Mouse (Mus musculus): ENCODE data around the gene Rsg1. TPM values are rescaled to one million over a fixed set of nuclear protein-coding genes. Genes with fewer than 3 reads are reported as not detected.

Gene Rsg1
- polyA plus RNA-seq, 1 experiment: 0.81 TPM

GRCm38 (mm10) chr4:141273296-141273695, 59.5 kb downstream of the Rsg1 start:
- no peak for TF ChIP-seq POLR2A (IDR thresholded peaks at IDR 0.05; ENCODE audit: low read depth, low read length)
- TF ChIP-seq CTCF (IDR thresholded peaks at IDR 0.05; ENCODE audit: extremely low read depth, insufficient read length, insufficient replicate concordance, low read depth, low read length): peak; percentile 99
- H3K4me3 ChIP-seq (ENCODE audit: low read depth, low read length): peak overlapping the region; percentile 45
- no peaks in the 10 kb centered on the region for H3K27me3 ChIP-seq (ENCODE audit: control insufficient read depth, insufficient read depth, low read length)
- peaks cover 28% of the 10 kb centered on the region for H3K4me1 ChIP-seq (ENCODE audit: control insufficient read depth, insufficient read depth, insufficient read length, low read length)
- 17% methylated on average over 12 of the region's 12 CpGs for WGBS
- H3K36me3 ChIP-seq (ENCODE audit: control insufficient read depth, insufficient read depth, low read length): no peaks in the 10 kb centered on the region
- H3K27ac ChIP-seq (ENCODE audit: insufficient read depth, low read depth, low read length): peak overlapping the region; percentile 39

- WGBS: 81% methylated on average over 23 of the region's 23 CpGs
- no peak overlapping the region for H3K27ac ChIP-seq (ENCODE audit: insufficient read depth, low read depth, low read length)
- no peaks in the 10 kb centered on the region for H3K27me3 ChIP-seq (ENCODE audit: control insufficient read depth, insufficient read depth, low read length)
- TF ChIP-seq POLR2A (IDR thresholded peaks at IDR 0.05; ENCODE audit: low read depth, low read length) (no peak), CTCF (IDR thresholded peaks at IDR 0.05; ENCODE audit: extremely low read depth, insufficient read length, insufficient replicate concordance, low read depth, low read length) (no peak)
- H3K4me3 ChIP-seq (ENCODE audit: low read depth, low read length): no peak overlapping the region
- H3K36me3 ChIP-seq (ENCODE audit: control insufficient read depth, insufficient read depth, low read length): no peaks in the 10 kb centered on the region
- H3K4me1 ChIP-seq (ENCODE audit: control insufficient read depth, insufficient read depth, insufficient read length, low read length): peaks cover 36% of the 10 kb centered on the region
Measured at GRCm38 (mm10) chr4:141274485-141275341, 61.0 kb downstream of the Rsg1 start.

Other genes with a start within 250 kb of the Rsg1 start
- 63.0 and 76.6 TPM in 2 replicates for gene Atp13a2, start 227.1 kb upstream of the Rsg1 start, polyA plus RNA-seq (2012; rRNA removed)
- gene Mfap2, start 203.5 kb upstream of the Rsg1 start, polyA plus RNA-seq (2012; rRNA removed): 8.8 and 13.7 TPM in 2 replicates
- 4.7 and 7.3 TPM in 2 replicates for gene Crocc, start 153.4 kb upstream of the Rsg1 start, polyA plus RNA-seq (2012; rRNA removed)
- 28.2 and 68.9 TPM in 2 replicates for gene Necap2, start 135.6 kb upstream of the Rsg1 start, polyA plus RNA-seq (2012; rRNA removed)
- gene Spata21, start 125.6 kb upstream of the Rsg1 start, polyA plus RNA-seq (2012; rRNA removed): not detected in 2 replicates
- 27.0 and 52.5 TPM in 2 replicates for gene Szrd1, start 74.2 kb upstream of the Rsg1 start, polyA plus RNA-seq (2012; rRNA removed)
- 6.6 and 13.1 TPM in 2 replicates for gene Fbxo42, start 66.0 kb upstream of the Rsg1 start, polyA plus RNA-seq (2012; rRNA removed)
- 29.3 and 48.8 TPM in 2 replicates for gene Arhgef19, start 25.5 kb downstream of the Rsg1 start, polyA plus RNA-seq (2012; rRNA removed)
- gene Epha2, start 87.3 kb downstream of the Rsg1 start, polyA plus RNA-seq (2012; rRNA removed): 28.3 and 86.3 TPM in 2 replicates
- 0.77 and 1.8 TPM in 2 replicates for gene Fam131c, start 154.3 kb downstream of the Rsg1 start, polyA plus RNA-seq (2012; rRNA removed)
- gene Clcnka, start 184.8 kb downstream of the Rsg1 start, polyA plus RNA-seq (2012; rRNA removed): 0.04 TPM in 1 of 2 replicates, not detected in the other
- gene Clcnkb, start 202.1 kb downstream of the Rsg1 start, polyA plus RNA-seq (2012; rRNA removed): not detected in 2 replicates
- 4.7 and 5.8 TPM in 2 replicates for gene Hspb7, start 206.8 kb downstream of the Rsg1 start, polyA plus RNA-seq (2012; rRNA removed)
- not detected in 2 replicates for gene Srarp, start 222.1 kb downstream of the Rsg1 start, polyA plus RNA-seq (2012; rRNA removed)
- 26.3 and 47.0 TPM in 2 replicates for gene Zbtb17, start 230.7 kb downstream of the Rsg1 start, polyA plus RNA-seq (2012; rRNA removed)